Mouse (Mus musculus): ENCODE data around the gene Tmem220. TPM values are rescaled to one million over a fixed set of nuclear protein-coding genes. Genes with fewer than 3 reads are reported as not detected.

The Tmem220 gene
- 0.99 and 1.1 TPM in 2 replicates for polyA plus RNA-seq (2016; fragmentation: Nextera tagmentation; extraction: Ambion mirVana)

- peak; percentile 97 for DNase-seq (ENCODE audit: low spot score)
- peaks cover 27% of the 10 kb centered on the region for H3K27me3 ChIP-seq (ENCODE audit: low read depth, poor library complexity, severe bottlenecking)
- 2% methylated on average over 35 of the region's 35 CpGs for WGBS
- peaks cover 35% of the 10 kb centered on the region for H3K4me1 ChIP-seq
- no peaks in the 10 kb centered on the region for H3K36me3 ChIP-seq
- H3K4me3 ChIP-seq = peak within 1 kb of the TSS; percentile 65
- peak within 1 kb of the TSS; percentile 93 for H3K27ac ChIP-seq (replicated peaks)
- H3K9me3 ChIP-seq (replicated peaks) = no peaks in the 10 kb centered on the region
These were observed at the start of gene Tmem220 for GRCm38 (mm10) chr11:67024867-67025477. TSS of gene Tmem220 (plus strand) at chr11:67025154.

- no peaks in the 10 kb centered on the region for H3K27me3 ChIP-seq (ENCODE audit: low read depth, poor library complexity, severe bottlenecking)
- H3K36me3 ChIP-seq = no peaks in the 10 kb centered on the region
- H3K27ac ChIP-seq (replicated peaks) = no peak overlapping the region
- peaks cover 8% of the 10 kb centered on the region; the same call in 1 of the 2 replicates for H3K9me3 ChIP-seq (replicated peaks)
- WGBS = 92% methylated on average over 7 of the region's 7 CpGs
- no peak for DNase-seq (ENCODE audit: low spot score)
- H3K4me1 ChIP-seq = no peaks in the 10 kb centered on the region
- H3K4me3 ChIP-seq = no peak overlapping the region
These were observed 49.2 kb upstream of the Tmem220 start for GRCm38 (mm10) chr11:66975606-66976330.

GRCm38 (mm10) chr11:66981336-66982115 is 43.4 kb upstream of the Tmem220 start:
- no peak overlapping the region for H3K4me3 ChIP-seq
- H3K27ac ChIP-seq (replicated peaks) = no peak overlapping the region
- H3K36me3 ChIP-seq = no peaks in the 10 kb centered on the region
- no peaks in the 10 kb centered on the region for H3K9me3 ChIP-seq (replicated peaks)
- WGBS = 83% methylated on average over 15 of the region's 15 CpGs
- 0 out of 2 replicates have a peak, but pooled peaks cover 8% of the 10 kb centered on the region for H3K27me3 ChIP-seq (ENCODE audit: low read depth, poor library complexity, severe bottlenecking)
- DNase-seq (ENCODE audit: low spot score) = no peak
- peaks cover 32% of the 10 kb centered on the region for H3K4me1 ChIP-seq

- WGBS = 59% methylated on average over 6 of the region's 6 CpGs
These were observed 42.2 kb upstream of the Tmem220 start for GRCm38 (mm10) chr11:66982794-66983193.

GRCm38 (mm10) chr11:66983422-66984164 is 41.4 kb upstream of the Tmem220 start:
- Histone ChIP-seq H3K4me3 (no peak overlapping the region), H3K27ac (replicated peaks) (peak overlapping the region; percentile 85), H3K4me1 (peaks cover 32% of the 10 kb centered on the region), H3K27me3 (ENCODE audit: low read depth, poor library complexity, severe bottlenecking) (0 out of 2 replicates have a peak, but pooled peaks cover 8% of the 10 kb centered on the region), H3K36me3 (no peaks in the 10 kb centered on the region), H3K9me3 (replicated peaks) (no peaks in the 10 kb centered on the region)
- DNase-seq (ENCODE audit: low spot score) = no peak
- WGBS = 64% methylated on average over 11 of the region's 11 CpGs

More at GRCm38 (mm10) chr11:66982794-66983193, 42.2 kb upstream of the Tmem220 start:
- DNase-seq (ENCODE audit: low spot score) = peak; percentile 57
- Histone ChIP-seq H3K9me3 (replicated peaks) (no peaks in the 10 kb centered on the region), H3K27me3 (ENCODE audit: low read depth, poor library complexity, severe bottlenecking) (0 out of 2 replicates have a peak, but pooled peaks cover 8% of the 10 kb centered on the region), H3K4me1 (peaks cover 32% of the 10 kb centered on the region), H3K36me3 (no peaks in the 10 kb centered on the region), H3K4me3 (no peak overlapping the region), H3K27ac (replicated peaks) (0 out of 2 replicates have a peak overlapping the region, but pooled peaks have one; percentile 28)

GRCm38 (mm10) chr11:66984165-66985135 is 40.5 kb upstream of the Tmem220 start:
- H3K36me3 ChIP-seq = no peaks in the 10 kb centered on the region
- H3K9me3 ChIP-seq (replicated peaks) = no peaks in the 10 kb centered on the region
- H3K4me1 ChIP-seq = peaks cover 32% of the 10 kb centered on the region
- 5% methylated on average over 28 of the region's 28 CpGs for WGBS
- 0 out of 2 replicates have a peak, but pooled peaks cover 8% of the 10 kb centered on the region for H3K27me3 ChIP-seq (ENCODE audit: low read depth, poor library complexity, severe bottlenecking)
- peak overlapping the region; percentile 85 for H3K27ac ChIP-seq (replicated peaks)
- peak overlapping the region; percentile 56 for H3K4me3 ChIP-seq
- DNase-seq (ENCODE audit: low spot score) = peak; percentile 82

- 0 out of 2 replicates have a peak, but pooled peaks cover 8% of the 10 kb centered on the region for H3K27me3 ChIP-seq (ENCODE audit: low read depth, poor library complexity, severe bottlenecking)
- WGBS = 41% methylated on average over 11 of the region's 11 CpGs
- H3K4me1 ChIP-seq = peaks cover 32% of the 10 kb centered on the region
- no peak for DNase-seq (ENCODE audit: low spot score)
- peak overlapping the region; percentile 56 for H3K4me3 ChIP-seq
- peak overlapping the region; percentile 85 for H3K27ac ChIP-seq (replicated peaks)
- no peaks in the 10 kb centered on the region for H3K36me3 ChIP-seq
- H3K9me3 ChIP-seq (replicated peaks) = no peaks in the 10 kb centered on the region
These were observed 39.7 kb upstream of the Tmem220 start for GRCm38 (mm10) chr11:66985136-66985702.

- Histone ChIP-seq H3K27ac (replicated peaks) (no peak overlapping the region), H3K9me3 (replicated peaks) (no peaks in the 10 kb centered on the region), H3K36me3 (no peaks in the 10 kb centered on the region), H3K4me3 (no peak overlapping the region), H3K27me3 (ENCODE audit: low read depth, poor library complexity, severe bottlenecking) (peaks cover 22% of the 10 kb centered on the region), H3K4me1 (peaks cover 17% of the 10 kb centered on the region)
- 78% methylated on average over 2 of the region's 2 CpGs for WGBS
- no peak for DNase-seq (ENCODE audit: low spot score)
These were observed 32.8 kb upstream of the Tmem220 start for GRCm38 (mm10) chr11:66992150-66992549.

GRCm38 (mm10) chr11:66993674-66994073 is 31.3 kb upstream of the Tmem220 start:
- Histone ChIP-seq H3K27me3 (ENCODE audit: low read depth, poor library complexity, severe bottlenecking) (peaks cover 37% of the 10 kb centered on the region), H3K27ac (replicated peaks) (no peak overlapping the region), H3K9me3 (replicated peaks) (no peaks in the 10 kb centered on the region), H3K4me1 (peaks cover 17% of the 10 kb centered on the region), H3K4me3 (no peak overlapping the region), H3K36me3 (no peaks in the 10 kb centered on the region)
- no peak for DNase-seq (ENCODE audit: low spot score)
- 77% methylated on average over 1 of the region's 1 CpGs for WGBS

GRCm38 (mm10) chr11:66996446-66996845 is 28.5 kb upstream of the Tmem220 start:
- H3K27ac ChIP-seq (replicated peaks) = no peak overlapping the region
- WGBS = 76% methylated on average over 4 of the region's 4 CpGs
- DNase-seq (ENCODE audit: low spot score) = no peak
- H3K36me3 ChIP-seq = no peaks in the 10 kb centered on the region
- H3K27me3 ChIP-seq (ENCODE audit: low read depth, poor library complexity, severe bottlenecking) = peaks cover 58% of the 10 kb centered on the region
- H3K4me3 ChIP-seq = no peak overlapping the region
- H3K4me1 ChIP-seq = peaks cover 29% of the 10 kb centered on the region
- H3K9me3 ChIP-seq (replicated peaks) = no peaks in the 10 kb centered on the region

Measured in midbrain, embryonic 10.5 days (tissue).